Mouse (Mus musculus) thymus, postnatal 0 days (tissue): Measurements from ENCODE around the gene Tmigd3. TPM values are rescaled to one million over a fixed set of nuclear protein-coding genes. Genes with fewer than 3 reads are reported as not detected.

Source experiments
- DNase-seq: peaks from one replicate; pipeline ENCODE4 v3.0.0-alpha.2; 2015; ENCODE audit warnings: low spot score
- polyA plus RNA-seq: library from polyadenylated mRNA; unstranded; fragments of >200 nt; fragmentation: Nextera tagmentation; extraction: Ambion mirVana; gene quantifications from 2 replicates; pipeline ENCODE4 v1.2.1, GENCODE M21; 2015

Gene Tmigd3
- polyA plus RNA-seq, 1 experiment from 2014 or later: 1.4 TPM

- DNase-seq: no peak
These were observed 60.4 kb downstream of the Tmigd3 start for GRCm38 (mm10) chr3:105931095-105931494.

- DNase-seq: peak; percentile 37
These were observed 61.8 kb downstream of the Tmigd3 start, which contains the start of gene I830077J02Rik for GRCm38 (mm10) chr3:105932240-105933071. Gene I830077J02Rik (minus strand): TSS chr3:105932664.

GRCm38 (mm10) chr3:105933926-105934325, 63.2 kb downstream of the Tmigd3 start:
- no peak for DNase-seq

- DNase-seq: no peak
These were observed 64.3 kb downstream of the Tmigd3 start for GRCm38 (mm10) chr3:105935033-105935432.

- no peak for DNase-seq
These were observed 65.4 kb downstream of the Tmigd3 start for GRCm38 (mm10) chr3:105936111-105936510.

GRCm38 (mm10) chr3:105951348-105951747, 80.6 kb downstream of the Tmigd3 start:
- DNase-seq: no peak

- no peak for DNase-seq
These were observed 86.5 kb downstream of the Tmigd3 start for GRCm38 (mm10) chr3:105957235-105957634.

- no peak for DNase-seq
These were observed 87.5 kb downstream of the Tmigd3 start for GRCm38 (mm10) chr3:105958204-105958603.

GRCm38 (mm10) chr3:105958974-105959580, 88.4 kb downstream of the Tmigd3 start, which contains the start of gene Wdr77:
Gene Wdr77 (plus strand): TSS chr3:105959369.
- DNase-seq: peak; percentile 100

- DNase-seq: no peak
These were observed 88.9 kb downstream of the Tmigd3 start for GRCm38 (mm10) chr3:105959585-105959984.

- DNase-seq: no peak
These were observed 89.3 kb downstream of the Tmigd3 start, which contains the start of gene Atp5f1 for GRCm38 (mm10) chr3:105959999-105960398. Gene Atp5f1 (minus strand): TSS chr3:105960099.

GRCm38 (mm10) chr3:105960700-105961099, 90.0 kb downstream of the Tmigd3 start:
- no peak for DNase-seq

GRCm38 (mm10) chr3:105971831-105972446, 101.2 kb downstream of the Tmigd3 start:
- DNase-seq: no peak

- no peak for DNase-seq
These were observed 102.7 kb downstream of the Tmigd3 start, which contains the start of gene Ovgp1 for GRCm38 (mm10) chr3:105973411-105973810. Gene Ovgp1 (plus strand): TSS chr3:105973711.

Other genes starting within 250 kb of the Tmigd3 start
- gene Ddx20, start 183.3 kb upstream of the Tmigd3 start, polyA plus RNA-seq: 36.6 and 41.1 TPM in 2 replicates
- gene Inka2, start 166.3 kb upstream of the Tmigd3 start, polyA plus RNA-seq: 2.6 and 2.8 TPM in 2 replicates
- 207 and 222 TPM in 2 replicates for gene Rap1a, start 69.6 kb upstream of the Tmigd3 start, polyA plus RNA-seq
- 0.33 and 0.82 TPM in 2 replicates for gene Adora3, start within 50 bp of the Tmigd3 start, polyA plus RNA-seq
- gene I830077J02Rik, start 61.8 kb downstream of the Tmigd3 start, polyA plus RNA-seq: 3.7 and 3.9 TPM in 2 replicates
- gene Wdr77, start 88.5 kb downstream of the Tmigd3 start, polyA plus RNA-seq: 89.6 and 103 TPM in 2 replicates
- gene Atp5f1, start 89.2 kb downstream of the Tmigd3 start, polyA plus RNA-seq: 612 and 654 TPM in 2 replicates
- gene Ovgp1, start 102.8 kb downstream of the Tmigd3 start, polyA plus RNA-seq: 1.7 and 1.9 TPM in 2 replicates
- 1.2 and 1.6 TPM in 2 replicates for gene Pifo, start 143.7 kb downstream of the Tmigd3 start, polyA plus RNA-seq
- gene Chil5, start 161.9 kb downstream of the Tmigd3 start, polyA plus RNA-seq: 0.14 and 0.26 TPM in 2 replicates
- 0.23 and 0.62 TPM in 2 replicates for gene Chia1, start 242.3 kb downstream of the Tmigd3 start, polyA plus RNA-seq